Mouse (Mus musculus): ENCODE measurements around the gene Tenm2.

Tenm2 gene

GRCm38 (mm10) chr11:36036061-36036695, 1199.6 kb downstream of the Tenm2 start:
- peak; percentile 54 for DNase-seq

DNA sequence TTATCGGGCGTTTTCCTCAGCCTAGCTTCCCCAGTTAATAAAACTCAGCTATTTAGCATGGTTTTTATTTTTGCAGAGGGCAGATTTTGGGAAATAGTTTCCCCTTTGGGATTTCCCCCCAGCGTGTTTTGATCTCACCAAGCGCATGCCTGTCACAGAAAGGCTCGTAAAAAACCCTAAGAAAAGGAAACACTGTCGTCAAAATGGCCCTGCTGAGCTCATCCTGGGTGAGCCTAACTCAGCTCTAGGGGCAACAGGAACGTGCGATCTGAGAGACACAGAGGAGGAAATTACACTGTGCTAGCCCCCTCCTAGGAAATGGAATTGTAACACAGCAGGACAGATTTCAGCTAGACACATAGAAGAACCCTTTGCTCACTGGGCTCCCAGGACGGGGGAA, 1204.0 kb downstream of the Tenm2 start:
- no peak for DNase-seq

GRCm38 (mm10) chr11:36020009-36020408, 1215.8 kb downstream of the Tenm2 start:
- no peak for DNase-seq

GRCm38 (mm10) chr11:36013179-36013578, 1222.6 kb downstream of the Tenm2 start:
- DNase-seq, result no peak

DNA sequence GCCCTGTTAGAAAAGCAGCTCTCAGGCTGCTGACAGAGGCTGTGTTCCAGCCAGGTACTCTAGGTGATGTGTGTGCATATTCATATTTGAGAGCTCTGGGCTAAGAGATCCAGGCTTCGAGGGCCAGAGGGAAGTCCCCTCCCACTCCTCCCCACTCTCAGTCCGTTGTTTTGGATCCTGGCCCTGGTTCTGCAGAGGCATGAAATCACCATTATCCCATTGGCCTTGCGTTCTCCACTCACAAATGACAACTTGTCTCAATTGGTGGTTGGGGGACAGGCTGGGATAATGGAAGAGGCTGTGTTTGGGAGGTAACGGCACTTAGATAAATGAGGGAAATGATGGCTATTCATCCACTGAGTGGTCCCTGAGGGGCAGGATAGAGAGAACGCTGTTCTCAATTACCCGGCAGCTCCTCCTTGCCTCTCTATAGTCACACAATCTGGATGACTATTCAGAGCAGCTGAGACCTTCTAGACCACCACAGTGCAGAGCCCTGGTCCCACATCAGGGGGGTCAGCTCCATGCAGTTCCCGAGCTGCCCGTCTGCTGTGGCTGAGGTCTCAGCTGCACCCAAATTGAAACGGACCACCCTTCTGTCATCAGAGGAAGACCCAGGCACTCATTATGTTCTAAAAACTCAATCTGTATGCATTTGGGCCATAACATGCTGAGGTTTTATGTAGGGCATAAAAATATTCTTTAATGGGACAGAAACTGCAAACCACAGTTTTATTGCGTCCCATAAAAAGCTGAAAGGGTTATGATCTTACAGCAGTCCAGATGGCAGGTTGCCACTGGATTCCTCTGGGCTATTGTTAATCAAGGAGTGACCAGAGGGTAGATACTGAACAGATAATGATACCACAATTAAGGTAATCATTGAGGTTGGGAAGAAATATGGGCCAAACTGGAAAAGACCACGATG, 1226.2 kb downstream of the Tenm2 start:
- DNase-seq, result peak; percentile 44

DNA sequence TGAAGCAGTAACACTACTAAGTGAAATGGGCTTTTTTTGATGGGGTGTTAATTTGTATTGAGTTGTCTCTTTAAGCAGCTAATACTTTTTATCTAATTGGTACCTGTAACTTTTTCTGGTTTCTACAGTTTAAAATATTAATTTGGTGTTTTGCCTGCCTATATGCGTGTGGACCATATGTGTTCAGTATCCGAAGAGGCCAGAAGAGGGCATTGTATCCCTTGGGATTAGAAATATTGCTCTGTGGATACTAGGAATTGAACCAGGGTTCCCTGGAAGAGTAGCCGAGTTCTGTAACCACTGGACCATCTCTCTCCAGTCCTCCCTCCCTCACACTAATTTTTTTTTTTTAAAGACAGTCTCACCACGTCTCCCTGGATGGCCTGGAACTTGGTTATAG, 1232.9 kb downstream of the Tenm2 start:
- no peak for DNase-seq

DNA sequence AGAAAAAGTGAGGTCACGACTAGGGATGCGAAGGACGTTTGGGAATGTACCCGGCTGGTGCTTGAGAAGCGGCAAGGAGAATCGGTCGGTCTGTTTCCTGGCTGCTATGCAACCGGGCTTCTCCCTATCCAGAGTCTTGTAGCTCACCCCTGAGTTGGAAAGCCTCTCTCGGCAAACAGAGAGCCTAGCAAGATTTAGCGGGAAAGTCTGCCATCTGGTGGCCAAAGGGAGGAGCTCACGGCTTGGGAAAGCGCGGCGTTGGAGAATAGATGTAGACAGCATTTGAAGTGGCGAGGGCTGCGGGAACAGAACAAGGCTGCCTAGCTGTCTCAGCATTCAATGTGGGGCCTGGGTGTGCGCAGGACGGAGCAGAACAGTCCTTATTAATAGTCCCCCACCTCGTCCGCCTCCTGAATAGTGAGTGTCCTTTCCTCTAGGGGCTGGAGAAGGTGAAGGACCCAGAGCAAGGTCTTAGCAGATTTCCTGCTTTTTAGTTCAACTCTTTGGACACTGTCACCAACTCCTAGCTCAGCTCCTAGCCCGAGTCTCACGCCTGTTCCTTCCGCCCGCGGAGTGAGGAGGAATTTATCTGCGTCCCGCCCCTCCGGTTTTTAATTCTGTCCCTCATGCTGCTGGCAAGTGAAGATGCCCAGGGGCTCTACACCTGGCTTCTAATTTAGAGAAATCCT, 1234.3 kb downstream of the Tenm2 start:
- peak; percentile 95 for DNase-seq

DNA sequence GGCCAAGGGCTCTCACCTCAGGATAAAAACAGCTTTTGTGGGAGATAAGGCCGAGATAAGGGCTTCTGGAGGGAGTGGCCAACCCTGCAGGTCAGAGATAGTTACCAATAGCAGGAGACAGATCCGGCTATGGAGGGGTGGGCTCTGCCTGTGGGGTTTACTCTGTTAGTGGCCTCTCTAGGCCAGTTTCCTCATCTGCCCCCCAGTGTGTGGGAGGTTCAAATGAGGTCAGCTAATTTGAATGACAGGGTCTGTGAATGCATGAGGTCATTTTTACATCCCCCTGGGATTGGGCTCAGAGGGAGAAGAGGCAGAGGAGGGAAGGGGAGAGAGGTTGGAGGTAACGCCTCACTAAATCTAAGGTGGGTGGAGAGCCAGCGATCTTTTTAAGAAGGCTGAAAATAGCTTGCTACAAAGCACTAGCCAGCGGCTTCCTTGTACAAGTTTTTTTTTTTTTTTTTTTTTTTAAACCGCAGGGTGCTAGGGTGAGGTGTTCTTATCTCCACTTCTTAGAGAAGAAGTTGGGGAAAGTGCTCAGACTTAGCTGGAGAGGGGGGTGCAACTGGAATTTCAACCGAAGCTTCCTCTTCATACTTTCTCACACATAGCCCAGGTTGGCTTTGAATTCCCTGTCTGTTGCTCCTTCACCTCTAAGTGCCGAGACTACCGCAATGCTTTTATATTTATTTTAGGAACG, 1235.0 kb downstream of the Tenm2 start:
- peak; percentile 42 for DNase-seq

- DNase-seq, result peak; percentile 37
These were observed 1235.7 kb downstream of the Tenm2 start for GRCm38 (mm10) chr11:36000038-36000437.

DNA sequence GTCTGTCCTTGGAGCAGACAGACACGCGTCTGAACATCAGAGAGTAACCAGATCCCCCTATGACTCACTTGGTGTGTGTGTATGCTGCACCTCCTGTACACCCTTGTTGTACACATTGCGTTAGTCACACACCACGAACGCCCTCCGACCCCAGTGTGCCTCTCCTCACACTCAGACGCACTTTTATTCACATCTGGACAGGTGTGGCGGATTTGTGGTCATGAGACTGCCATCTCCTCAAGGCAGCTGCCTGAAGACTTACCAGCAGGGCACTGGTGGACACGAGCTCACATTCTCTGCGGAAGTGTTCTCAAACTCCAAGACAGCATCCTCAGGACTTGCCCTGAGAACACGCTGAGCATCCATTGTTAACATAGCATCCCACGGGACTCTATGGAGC, 1237.7 kb downstream of the Tenm2 start:
- no peak for DNase-seq

DNA sequence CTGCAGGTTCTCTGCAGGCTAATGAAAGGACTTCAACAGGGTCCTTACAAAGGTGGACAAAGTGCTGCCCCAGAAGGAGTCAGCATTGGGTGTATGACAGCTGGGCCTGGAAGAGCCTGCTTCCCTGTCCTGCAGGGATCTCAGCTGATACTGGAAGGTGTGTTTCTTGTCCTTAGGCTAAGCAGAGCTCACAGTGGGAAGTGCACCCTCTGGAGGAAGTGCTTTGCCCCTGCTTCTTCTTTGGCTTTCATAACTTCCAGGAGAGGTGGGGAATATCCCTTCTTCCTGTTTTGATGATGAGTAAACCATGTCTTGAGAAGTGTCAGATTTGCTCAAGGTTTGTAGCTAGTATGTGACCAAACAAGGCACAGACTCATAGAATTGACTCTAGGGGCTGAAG, 1240.5 kb downstream of the Tenm2 start:
- no peak for DNase-seq

- no peak for DNase-seq
These were observed 1243.9 kb downstream of the Tenm2 start for GRCm38 (mm10) chr11:35991846-35992245.

DNA sequence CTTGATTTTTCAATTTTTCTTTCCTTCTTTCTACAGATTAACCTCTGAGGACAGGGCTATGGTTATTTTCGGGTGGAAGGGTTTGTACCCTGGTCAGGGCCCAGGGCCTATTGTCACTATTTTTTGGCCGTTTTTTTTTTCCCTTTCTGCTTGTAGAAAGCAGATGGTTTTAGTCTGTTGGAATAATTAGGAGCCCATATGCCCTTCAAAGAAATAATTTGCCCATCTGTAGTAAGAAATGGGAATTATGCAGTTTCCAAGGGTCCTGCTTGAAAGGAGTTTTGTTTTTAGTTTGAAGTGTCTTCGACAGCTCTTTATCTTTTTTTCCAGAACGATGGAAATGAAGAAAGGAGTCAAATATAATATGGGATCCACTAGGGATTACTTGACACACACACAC, 1245.8 kb downstream of the Tenm2 start:
- DNase-seq, result no peak

GRCm38 (mm10) chr11:35985841-35986393, 1249.8 kb downstream of the Tenm2 start:
- DNase-seq, result peak; percentile 73

DNA sequence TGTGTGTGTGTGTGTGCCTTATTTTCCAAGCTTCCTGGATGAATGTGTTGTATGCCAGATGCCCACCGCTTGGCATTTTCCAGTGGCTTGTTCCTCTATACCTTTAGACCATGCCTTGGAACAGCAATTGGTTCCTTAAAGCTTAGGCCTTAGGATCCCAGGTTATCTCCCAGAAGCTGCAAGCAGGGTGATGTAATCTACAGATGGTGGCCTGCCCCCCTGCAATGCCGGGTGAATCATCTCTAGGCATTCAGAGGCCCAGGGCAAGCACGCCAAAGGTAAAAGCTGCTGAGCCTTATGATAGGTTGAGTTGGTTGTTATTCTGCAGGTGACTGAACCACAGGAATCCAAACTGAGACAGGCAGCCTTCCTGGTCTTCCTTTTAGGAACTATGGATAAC, 1253.0 kb downstream of the Tenm2 start:
- no peak for DNase-seq

DNA sequence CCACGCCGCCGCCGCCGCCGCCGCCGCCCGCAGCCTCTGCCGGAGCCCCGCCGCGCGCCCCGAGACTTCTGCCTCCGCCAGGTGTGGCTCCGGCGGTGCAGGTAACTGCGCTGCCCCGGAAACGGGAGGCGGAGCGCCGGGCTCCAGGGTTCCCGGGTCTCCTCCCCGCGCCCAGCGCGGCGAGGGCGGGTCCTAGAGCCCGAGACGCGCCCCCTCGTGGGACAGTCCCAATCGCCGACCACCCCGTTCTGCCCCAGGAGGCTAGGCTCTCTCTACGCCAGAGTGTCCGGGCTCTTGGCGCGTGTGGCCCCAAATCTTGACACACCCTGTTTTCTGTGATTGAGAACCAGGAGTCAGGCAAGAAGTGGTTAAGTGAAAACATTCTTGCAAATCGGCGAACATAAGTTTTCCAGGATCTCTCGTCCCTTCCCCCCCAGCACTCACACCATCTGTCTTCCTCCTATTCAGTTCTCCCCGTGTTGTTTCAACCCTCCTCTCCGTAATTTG, 1255.3 kb downstream of the Tenm2 start, which contains the start of gene Wwc1:
TSS of gene Wwc1 (minus strand) at position 117 of the 507 bp plus-strand sequence.
- DNase-seq, result peak; percentile 88

GRCm38 (mm10) chr11:35979733-35980410, 1255.9 kb downstream of the Tenm2 start:
- DNase-seq, result peak; percentile 60

GRCm38 (mm10) chr11:35979266-35979732, 1256.5 kb downstream of the Tenm2 start:
- DNase-seq, result no peak

- no peak for DNase-seq
These were observed 1258.0 kb downstream of the Tenm2 start for GRCm38 (mm10) chr11:35977796-35978195.

DNA sequence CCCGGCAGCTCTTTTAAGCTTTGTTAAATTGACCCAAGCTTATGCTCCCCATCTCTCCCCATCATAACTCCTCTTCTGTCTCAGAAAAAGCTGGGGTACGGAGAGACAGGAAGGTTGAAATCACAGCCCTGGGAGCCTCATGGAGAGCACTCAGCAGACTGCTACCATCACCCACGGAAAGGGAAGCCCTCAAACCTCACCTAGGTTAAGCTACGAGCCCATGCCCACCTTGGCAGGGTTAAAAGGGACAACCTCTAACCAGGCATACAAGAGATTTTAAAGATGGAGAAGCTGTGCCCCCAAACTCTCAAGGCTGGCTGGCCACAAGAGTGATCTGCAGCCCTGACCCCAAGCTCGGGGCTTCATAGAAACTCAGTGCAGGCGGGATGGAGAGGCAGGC, 1258.7 kb downstream of the Tenm2 start:
- DNase-seq, result no peak

DNA sequence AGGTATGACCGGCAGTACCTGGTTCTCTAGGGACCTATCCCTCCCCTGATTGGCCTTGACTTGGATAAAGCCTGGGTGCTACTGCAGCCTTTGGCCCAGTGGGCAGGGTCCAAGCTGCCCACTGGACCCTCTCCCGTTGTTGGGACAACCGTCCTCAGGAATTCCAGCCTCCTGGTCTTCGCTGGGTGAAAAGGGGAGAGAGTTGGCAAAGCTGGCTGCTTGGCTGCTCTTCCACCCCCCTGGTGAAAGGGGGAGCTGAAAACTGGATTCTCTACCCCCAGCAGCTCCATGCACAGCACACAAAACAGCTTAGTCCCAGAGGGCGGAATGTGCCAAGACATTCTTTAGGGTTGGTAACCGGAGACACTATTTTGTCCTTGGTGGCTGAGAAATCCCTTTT, 1259.3 kb downstream of the Tenm2 start:
- peak; percentile 44 for DNase-seq
